Mouse (Mus musculus) NIH3T3 (cell line): Measurements from ENCODE around the gene Cnot4.

Experiments
- DNase-seq: peaks from one replicate; pipeline ENCODE4 v3.0.0-alpha.2; 2012; ENCODE audit warnings: low read depth

Gene Cnot4

DNA sequence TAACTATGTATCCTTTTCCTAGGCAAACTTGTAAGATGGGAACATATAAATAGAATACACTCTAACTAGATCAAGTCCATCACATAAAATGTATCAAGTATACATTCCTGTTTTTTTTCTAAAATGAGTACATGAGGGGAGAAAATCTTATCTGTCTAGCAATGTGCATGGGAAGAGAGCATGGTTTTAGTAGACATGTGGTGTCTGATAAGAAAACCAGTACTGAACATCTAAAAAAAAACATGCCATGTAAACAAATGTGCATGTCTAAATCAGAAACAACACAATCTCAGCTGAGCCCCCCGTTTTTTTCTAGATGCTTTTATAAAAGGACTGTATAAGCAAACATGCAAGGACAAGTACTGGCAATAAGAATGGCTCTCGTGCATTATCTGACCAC is 100.8 kb downstream of the Cnot4 start:
- DNase-seq = no peak

DNA sequence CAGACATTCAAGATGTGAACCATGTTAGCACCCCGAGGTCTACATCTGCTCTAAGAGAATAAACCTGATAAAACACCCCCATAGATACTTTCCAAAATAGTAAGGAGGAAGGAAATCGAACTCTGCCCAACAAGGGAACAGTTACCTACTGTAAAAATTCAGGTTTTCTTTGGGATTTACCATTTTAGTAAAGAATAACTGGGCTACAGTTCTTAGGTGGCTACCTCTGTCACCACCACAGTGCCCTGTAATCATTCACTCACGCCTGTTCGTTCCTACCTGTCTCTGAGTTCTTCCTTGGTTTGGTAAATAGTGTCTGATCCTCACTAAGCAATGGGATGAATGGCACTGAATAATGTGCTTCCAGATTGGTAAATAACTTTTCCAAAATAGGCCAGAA is 102.7 kb downstream of the Cnot4 start:
- DNase-seq = no peak

DNA sequence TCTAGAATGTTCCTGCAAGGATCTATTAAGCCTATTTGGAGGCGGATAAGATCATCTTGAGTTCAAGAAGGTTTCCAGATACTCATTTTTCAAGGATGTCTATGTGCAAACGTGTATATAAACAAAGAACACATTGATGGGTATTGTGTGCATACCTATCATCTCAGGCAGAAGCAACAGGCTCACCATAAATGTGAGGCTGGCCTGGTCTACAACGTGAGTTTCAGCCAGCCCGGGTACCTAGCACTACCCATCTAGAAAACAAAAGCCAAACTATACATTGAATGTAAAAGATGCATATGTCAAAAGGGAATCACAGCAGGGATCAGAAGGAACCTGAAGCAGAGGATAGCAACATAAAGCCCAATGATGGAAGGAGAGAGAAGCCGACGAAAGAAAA is 103.3 kb downstream of the Cnot4 start:
- DNase-seq = no peak

DNA sequence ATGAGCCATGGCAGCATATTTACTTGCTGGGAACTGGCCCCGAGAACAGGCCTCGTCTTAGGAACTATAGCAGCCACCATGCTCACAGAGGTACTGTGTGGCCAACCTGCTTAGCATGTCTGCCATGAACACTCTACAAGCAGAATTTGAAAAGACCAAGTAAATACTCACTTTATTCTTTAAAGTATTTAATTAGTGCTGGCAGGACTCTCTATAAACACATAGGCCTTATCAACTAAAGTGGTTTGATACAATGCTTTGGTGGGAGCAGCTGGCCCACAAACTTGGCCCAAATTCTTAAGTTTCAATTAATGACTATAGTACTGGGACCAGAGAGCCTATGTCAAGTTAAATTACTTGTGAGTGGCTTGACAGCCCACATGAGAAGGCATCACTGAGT is 105.5 kb downstream of the Cnot4 start:
- DNase-seq = no peak

DNA sequence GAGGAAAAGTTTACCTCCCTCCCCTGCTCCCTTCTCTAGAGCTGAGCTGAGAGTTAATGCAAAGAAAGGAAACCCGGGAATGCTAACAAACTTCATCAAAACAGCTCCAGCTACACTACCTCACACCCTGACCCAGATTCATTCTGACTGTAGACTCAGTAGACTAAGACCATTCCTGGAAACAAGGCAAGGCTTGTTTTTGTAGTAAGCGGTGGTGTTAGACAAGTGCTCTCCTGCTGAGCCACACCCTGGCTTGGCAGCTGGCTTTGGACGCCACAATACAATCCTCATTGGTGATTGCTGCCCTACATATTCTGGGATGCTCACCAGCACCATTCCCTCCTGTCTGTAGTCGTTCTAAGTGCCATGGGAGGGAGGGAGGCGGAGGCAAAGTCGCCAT is 106.3 kb downstream of the Cnot4 start:
- DNase-seq = peak; percentile 45

DNA sequence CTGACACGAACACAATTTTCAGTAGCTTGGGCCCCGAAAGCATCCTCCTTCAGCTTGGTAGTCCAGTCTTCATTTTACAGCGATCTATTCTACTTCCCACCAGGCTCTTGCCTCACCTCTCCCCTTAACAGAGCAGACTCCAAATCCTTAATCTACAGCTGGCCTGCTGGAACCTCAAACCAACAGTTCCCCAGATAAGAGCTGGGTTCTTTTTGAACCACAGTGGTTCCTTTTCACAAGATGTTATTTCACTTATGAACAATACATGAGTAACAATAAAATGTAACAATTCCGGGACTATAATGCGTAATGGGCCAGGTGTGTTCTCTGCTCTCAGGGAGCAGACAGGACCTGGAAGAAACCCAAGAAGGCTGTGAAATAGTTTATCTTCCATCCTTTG is 116.9 kb downstream of the Cnot4 start:
- DNase-seq = no peak

DNA sequence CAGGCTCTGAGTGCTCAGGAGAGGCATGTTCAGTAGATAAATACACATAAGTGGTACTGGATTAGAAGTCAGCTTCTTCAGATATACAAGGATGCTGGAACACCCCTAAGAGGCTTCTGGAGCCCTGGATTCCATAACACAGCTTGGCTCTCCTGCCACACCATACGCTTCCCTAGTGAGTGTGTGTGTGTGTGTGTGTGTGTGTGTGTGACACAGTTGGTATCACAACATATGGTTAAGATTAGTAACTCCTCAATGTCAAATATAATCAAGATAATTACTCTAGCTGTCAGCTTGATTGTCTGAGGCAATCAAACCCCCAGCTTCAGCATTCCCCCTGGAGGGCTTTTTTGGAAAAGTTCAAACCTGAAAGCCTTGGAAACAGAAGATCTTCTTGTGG is 121.6 kb downstream of the Cnot4 start:
- DNase-seq = no peak

DNA sequence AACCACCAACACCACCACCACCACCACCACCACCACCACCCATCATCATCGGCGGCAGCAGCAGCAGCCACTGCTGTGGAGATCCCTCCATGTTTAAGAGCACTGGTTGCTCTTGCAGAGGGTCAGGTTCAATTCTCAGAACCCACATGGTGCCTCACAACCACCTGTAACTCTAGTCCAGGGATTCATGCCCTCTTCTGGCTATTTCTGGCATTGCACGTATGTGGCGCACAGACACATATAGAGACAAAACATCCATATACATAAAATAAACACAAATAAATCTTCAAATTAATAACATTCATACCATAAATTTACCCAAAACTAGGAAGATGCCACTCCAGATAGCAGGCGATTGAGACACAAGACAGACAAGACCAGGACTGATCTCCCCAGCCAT is 122.8 kb downstream of the Cnot4 start:
- DNase-seq = no peak

DNA sequence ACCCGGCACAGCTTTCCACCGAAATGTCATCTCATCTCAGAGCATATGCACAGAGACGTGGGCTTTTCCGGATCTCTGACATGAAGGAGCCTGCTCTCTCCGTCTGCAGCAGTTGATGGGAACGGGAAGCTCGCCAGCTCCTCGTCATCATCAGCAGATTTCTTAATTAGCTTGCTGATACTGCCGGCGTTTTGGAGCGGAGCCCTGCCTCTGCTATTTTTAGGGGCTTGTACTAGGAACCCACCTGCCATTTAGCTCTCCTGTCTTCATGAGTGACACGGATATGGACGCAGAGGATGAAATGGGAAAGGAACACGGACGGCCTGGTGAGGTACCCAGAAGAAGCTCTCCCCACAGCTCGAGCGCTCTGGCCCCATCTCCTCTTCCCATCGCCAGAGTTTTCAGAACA is 131.3 kb downstream of the Cnot4 start:
- DNase-seq = no peak

DNA sequence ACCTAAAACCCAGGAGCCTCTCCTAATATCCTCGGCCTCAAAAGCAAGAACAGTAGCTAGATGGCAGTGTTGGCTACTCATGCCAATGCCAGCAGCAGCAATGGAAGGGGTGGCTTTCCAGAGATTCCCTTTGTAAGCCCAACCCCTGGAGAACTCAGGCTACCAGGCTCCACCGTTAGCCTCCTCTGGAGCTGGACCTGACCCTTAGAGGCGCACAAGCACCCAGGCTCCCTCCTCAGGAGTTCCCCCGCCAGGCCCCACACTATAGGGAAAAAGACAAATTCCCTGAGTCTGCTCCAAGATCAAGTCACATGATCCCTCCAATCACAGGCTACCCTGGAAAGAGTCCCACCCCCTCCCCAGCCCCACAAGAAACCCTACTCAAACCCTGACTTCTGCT is 134.4 kb downstream of the Cnot4 start:
- peak; percentile 70 for DNase-seq

DNA sequence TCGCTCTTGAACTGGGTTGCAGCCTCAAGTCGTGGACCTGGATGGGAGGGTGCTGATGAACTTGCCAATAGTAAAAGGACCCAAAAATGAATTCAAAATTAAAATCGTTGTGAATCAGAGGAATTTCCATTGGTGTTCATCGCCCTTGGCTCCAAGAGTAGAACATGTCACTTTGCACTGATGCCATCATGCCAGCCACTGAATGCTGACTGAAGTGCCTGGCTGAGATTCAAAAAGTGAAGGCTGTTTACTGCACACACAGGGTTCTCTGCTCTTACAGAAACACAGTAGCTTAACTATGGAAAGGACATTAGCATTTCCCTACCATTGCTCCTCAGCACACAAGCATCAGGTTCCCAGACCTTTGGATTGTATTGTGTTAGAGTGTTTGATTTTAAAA is 137.0 kb downstream of the Cnot4 start:
- DNase-seq = no peak

DNA sequence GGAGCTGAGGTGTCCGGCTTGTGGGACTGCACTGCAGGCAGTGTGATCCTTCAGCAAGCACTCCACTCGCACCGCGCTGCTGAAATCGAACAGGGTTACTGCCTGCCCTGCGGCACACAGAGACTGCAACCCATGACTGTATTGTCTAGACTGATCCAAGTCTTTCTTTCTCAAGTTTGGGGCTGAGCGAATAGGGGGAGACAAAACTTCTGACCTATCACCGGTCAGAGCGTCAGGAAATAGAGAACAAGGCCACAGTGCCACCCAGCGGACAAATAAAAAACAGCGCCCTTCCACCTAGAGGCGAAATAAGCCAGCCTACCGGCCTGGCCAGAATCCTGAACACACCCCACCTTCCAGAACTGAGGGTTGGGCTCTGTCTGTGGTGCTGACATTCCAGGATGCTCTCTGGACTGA is 138.3 kb downstream of the Cnot4 start:
- DNase-seq = peak; percentile 96

DNA sequence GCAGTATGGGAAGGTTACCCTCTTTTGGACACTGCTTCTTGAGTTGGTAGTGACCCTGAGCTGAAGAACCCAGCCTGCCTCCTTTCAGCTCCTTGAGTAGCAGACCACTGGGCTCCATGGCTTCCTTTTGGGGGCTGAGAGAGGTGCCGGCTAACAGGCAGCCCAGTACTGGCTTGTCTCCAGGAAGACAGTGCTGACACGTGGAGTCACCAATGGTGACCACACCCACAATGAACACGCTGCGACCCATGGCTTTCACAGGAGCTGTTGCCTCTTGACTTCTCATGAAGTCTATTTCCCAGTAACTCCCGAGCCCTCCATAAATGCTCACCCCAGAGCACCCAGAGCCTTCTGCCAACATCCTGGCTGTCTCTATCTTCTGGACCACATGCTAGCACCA is 138.8 kb downstream of the Cnot4 start:
- DNase-seq = no peak

DNA sequence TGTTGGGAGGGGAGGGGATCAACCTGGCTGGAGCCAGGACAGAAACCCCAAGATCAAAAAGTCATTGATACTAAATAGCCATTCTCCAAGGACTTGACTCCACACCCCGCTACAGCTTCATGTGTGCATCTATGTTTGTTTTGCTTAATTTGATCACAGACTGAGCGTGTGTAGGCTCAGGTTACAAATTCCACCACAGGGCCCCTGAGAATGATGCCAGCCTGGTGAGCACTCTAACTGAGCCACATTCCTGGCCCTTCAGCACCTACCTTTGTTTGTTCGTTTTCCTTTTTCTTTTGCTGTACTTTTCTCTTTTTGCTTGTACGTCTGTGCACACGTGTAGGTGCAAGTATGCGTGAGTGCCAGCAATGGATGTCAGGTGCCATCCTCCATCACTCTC is 144.3 kb downstream of the Cnot4 start:
- DNase-seq = no peak

DNA sequence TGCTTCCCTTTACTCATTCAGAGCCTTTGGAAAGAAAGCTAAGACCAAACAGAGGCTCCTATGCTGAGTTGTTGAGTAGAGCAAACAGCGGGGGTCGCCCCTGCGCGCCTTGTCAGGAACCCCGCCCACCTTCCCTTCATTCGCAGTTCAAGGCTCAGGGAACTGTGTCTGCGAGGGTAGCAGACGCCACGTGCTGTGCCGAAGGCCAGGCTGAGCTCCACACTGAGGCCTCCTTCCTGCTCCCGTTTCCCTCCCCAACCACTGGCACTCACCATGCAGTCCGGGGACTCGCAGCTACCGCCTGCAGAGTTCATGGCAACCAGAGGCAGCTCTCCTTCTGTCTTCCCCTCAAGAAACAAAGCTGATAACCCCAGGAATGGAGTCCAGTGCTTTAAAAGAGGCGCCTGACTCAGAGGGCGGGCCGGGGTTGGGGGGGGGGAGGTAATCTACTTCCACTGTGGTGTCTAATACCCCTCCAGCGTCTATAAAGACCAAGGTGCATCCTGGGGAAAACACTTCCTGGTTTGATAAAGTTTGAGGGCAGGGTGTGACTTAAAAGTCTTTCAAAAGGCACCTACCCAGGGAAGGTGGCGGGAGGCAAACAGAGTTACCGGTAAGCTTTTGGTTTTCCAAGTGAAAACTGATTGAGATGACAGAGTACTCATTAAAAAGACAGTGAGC is 145.3 kb downstream of the Cnot4 start, which contains the start of gene Slc23a4:
Gene Slc23a4 (minus strand): TSS at position 324 of the 681 bp plus-strand sequence.
- DNase-seq = no peak

DNA sequence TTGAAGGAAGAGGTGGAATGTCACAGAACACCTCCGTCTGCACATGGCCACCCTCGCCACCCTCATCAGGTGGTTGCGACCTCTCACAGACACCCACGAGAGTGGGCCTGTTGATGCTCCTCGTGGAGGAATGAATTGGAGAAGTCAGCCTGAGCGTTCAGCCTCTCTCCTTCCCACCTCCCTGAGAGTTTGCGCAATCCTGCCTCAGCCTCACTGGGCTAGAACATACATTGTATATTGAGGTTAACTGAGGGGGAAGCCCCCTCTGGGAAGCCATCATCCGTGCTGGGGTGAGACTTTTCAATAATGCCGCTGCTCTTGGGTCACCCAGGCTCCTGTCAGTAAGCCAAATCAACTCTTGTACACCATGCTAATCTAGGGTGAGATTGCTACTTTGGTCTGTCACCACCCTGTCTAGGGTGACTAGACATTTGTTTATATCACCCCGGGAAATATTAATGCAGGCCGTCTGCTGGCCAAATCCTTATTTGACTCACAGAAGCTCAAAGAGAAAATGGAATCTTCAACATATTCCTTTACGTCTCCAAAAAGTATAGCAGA is 146.4 kb downstream of the Cnot4 start:
- DNase-seq = no peak

DNA sequence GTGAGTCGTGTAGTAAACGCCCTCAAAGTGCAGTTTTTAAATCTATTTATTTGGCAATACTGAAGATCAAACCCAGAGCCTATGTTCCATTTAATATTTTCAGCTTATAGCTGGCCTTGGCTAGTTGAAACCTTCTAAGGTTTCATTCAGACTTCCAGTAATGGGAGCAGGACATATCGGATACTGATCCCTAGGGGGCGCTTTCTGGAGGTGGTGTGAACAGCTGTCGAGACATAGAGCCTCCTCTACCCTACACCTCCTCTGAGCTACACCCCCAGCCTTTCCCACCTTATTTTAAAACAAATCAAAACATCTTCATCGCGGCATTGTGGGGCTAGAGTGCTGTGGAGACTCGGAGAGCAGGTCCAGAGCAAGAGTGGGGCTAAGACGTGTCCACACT is 152.9 kb downstream of the Cnot4 start:
- no peak for DNase-seq

DNA sequence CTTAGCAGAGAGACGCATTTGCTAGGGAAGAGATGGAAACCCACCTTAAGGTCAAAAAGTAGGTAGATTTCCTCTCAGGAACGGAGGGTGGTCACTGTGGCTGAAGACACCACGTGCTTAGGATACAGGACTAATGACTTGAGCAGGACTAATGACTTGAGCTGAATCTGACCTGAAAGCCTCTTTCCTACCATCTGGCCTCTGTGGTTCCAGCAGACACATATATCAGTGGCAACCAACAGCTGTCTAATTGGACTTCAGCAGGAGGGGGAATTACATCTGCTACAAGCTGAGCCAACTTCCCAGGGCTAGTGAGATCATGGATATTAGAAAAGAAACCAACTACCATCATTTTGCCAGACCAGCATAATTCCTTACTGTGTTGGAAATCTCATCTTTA is 154.2 kb downstream of the Cnot4 start:
- DNase-seq = no peak
